Mouse (Mus musculus): ENCODE measurements at regions not wholly inside any gene's neighbourhood (a gene's known extent, or its start where the extent isn't known, plus 50 kb on each side); places are given as distances from the start of the nearest gene placed in this dataset.

DNA sequence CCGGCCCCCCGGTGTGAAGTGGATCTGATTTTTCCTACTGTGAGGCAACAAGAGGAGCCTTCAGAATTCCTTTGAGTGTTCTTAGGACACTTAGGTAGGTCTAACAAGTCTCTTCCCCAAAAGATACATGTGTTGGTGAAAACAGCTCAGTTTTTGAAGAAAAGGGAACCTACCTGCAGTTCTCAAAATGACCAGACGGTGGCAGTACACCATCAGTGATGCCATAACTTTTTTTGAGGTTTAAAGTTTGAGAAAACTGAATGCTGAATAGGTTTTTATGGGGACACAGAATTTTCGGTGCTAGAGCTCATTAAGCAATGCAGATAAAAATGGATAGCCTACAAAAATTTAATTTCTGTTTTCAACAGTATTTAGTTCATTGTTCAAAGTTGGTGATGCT, 153.9 kb upstream of the Npvf start:
- Histone ChIP-seq H3K36me3 (no peaks in the 10 kb centered on the region), H3K4me3 (peak overlapping the region; percentile 25), H3K4me1 (replicated peaks) (peaks cover 22% of the 10 kb centered on the region), H3K4me2 (peak overlapping the region; percentile 54), H3K9me3 (replicated peaks) (no peaks in the 10 kb centered on the region), H3K27ac (peak overlapping the region; percentile 80), H3K9ac (peak overlapping the region; percentile 19; the same call in 1 of the 2 replicates), H3K27me3 (peaks cover 4% of the 10 kb centered on the region; the same call in 1 of the 2 replicates)
- WGBS, result 11% methylated on average over 4 of the region's 4 CpGs
- ATAC-seq (replicated peaks; ENCODE audit: insufficient number of reproducible peaks, insufficient read depth, low FRiP score, low read depth), result no peak

DNA sequence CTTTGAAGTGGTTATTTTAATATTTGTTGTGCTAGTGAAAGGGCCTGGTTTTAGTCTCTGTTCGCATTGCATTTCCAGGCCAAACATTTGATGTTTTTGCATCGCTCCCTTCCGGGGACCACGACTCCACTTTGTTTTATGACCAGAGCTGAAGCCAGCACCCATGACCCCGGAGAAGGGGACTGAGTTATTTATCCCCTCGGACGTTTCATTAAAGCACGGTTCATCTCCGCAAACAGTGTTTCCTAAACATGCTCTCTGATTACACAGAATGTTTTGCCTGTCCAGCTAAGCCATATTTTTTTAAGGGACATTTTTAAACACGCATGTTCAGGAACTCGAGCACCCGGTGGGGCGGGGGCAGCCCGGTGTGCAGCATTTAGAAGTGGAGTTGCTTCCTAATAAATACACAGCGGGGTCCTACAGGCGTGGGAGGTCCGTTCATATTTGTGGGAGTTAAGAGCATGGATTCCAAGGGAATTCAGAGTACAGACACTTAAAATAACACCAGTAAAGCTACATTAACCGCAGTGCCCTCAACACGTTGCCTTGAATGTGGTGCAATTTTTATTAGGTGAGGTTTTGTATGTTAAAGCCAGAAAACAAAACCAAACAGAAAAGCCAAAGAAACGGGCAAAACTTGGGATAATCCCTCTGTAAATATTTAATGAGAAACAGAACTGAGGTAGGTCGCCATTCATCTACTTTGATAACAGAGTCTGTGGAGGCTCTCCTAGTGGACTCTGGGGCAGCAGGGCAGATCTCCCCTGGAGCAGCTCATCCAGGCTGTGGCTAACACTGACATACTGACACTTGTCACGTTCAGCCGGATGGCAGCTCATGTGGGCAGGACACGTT, 154.8 kb upstream of the Npvf start:
- 44% methylated on average over 24 of the region's 24 CpGs for WGBS
- Histone ChIP-seq H3K4me2 (0 out of 2 replicates have a peak overlapping the region, but pooled peaks have one; percentile 10), H3K9me3 (replicated peaks) (no peaks in the 10 kb centered on the region), H3K27ac (peak overlapping the region; percentile 11; the same call in 1 of the 2 replicates), H3K9ac (no peak overlapping the region), H3K27me3 (no peaks in the 10 kb centered on the region), H3K4me1 (replicated peaks) (peaks cover 22% of the 10 kb centered on the region), H3K36me3 (no peaks in the 10 kb centered on the region), H3K4me3 (no peak overlapping the region)
- no peak for ATAC-seq (replicated peaks; ENCODE audit: insufficient number of reproducible peaks, insufficient read depth, low FRiP score, low read depth)

DNA sequence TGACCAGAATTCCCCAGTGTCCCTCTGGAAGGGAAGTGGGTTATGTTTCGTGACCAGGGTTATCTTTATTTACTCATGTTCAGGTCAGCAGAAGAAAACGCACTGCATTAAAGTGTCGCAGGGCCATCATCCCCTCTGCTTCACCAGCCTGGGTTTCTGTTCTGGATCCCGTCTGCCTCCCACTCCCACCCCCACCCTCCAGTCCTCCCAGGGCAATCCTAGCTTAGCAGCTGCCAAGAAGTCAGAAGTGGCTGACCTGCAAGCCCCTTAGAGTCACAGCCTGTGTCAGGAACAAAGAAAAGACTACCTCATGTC, 155.4 kb upstream of the Npvf start:
- no peak overlapping the region; the same call in 1 of the 2 replicates for H3K27ac ChIP-seq
- H3K4me3 ChIP-seq, result no peak overlapping the region
- 23% methylated on average over 4 of the region's 4 CpGs for WGBS
- no peak for ATAC-seq (replicated peaks; ENCODE audit: insufficient number of reproducible peaks, insufficient read depth, low FRiP score, low read depth)
- H3K4me1 ChIP-seq (replicated peaks), result peaks cover 22% of the 10 kb centered on the region
- no peak overlapping the region for H3K9ac ChIP-seq
- no peaks in the 10 kb centered on the region for H3K36me3 ChIP-seq
- no peaks in the 10 kb centered on the region for H3K9me3 ChIP-seq (replicated peaks)
- H3K27me3 ChIP-seq, result no peaks in the 10 kb centered on the region
- H3K4me2 ChIP-seq, result 0 out of 2 replicates have a peak overlapping the region, but pooled peaks have one; percentile 10

- ATAC-seq (replicated peaks; ENCODE audit: insufficient number of reproducible peaks, insufficient read depth, low FRiP score, low read depth), result no peak
- no peak overlapping the region for H3K4me3 ChIP-seq
These were observed 160.8 kb upstream of the Npvf start for GRCm38 (mm10) chr6:50814936-50815500.

DNA sequence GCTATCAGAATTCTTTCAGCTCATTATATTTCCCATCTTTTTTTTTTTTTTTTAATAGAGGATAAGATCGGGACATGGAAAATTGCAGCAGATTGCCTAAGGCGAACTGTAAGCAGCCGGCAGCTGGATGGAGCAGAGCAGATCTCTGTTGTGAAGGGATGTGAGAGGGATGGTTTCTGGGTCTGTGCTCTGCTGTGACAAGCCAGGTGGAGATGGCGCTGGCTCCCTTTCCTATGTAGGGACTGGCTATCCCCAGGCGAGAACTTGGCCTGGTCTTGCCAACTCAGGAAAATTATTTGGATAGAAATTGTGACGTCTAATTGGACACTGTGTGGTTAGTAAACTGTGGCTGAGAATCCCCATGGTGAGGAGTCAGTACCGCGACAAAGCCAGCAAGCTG, 161.3 kb upstream of the Npvf start:
- no peak overlapping the region for H3K27ac ChIP-seq
- 48% methylated on average over 8 of the region's 8 CpGs for WGBS
- no peaks in the 10 kb centered on the region for H3K27me3 ChIP-seq
- no peak for ATAC-seq (replicated peaks; ENCODE audit: insufficient number of reproducible peaks, insufficient read depth, low FRiP score, low read depth)
- H3K4me3 ChIP-seq, result no peak overlapping the region
- H3K4me2 ChIP-seq, result no peak overlapping the region
- H3K9me3 ChIP-seq (replicated peaks), result no peaks in the 10 kb centered on the region
- no peak overlapping the region for H3K9ac ChIP-seq
- no peaks in the 10 kb centered on the region for H3K36me3 ChIP-seq
- H3K4me1 ChIP-seq (replicated peaks), result peaks cover 6% of the 10 kb centered on the region; the same call in 1 of the 2 replicates

More at GRCm38 (mm10) chr6:50814936-50815500, 160.8 kb upstream of the Npvf start:
- Histone ChIP-seq H3K36me3 (no peaks in the 10 kb centered on the region), H3K9ac (no peak overlapping the region), H3K27ac (no peak overlapping the region), H3K4me1 (replicated peaks) (peaks cover 6% of the 10 kb centered on the region; the same call in 1 of the 2 replicates), H3K9me3 (replicated peaks) (no peaks in the 10 kb centered on the region), H3K4me2 (no peak overlapping the region), H3K27me3 (no peaks in the 10 kb centered on the region)
- WGBS, result 73% methylated on average over 10 of the region's 10 CpGs

GRCm38 (mm10) chr6:50817430-50817829, 163.2 kb upstream of the Npvf start:
- ATAC-seq (replicated peaks; ENCODE audit: insufficient number of reproducible peaks, insufficient read depth, low FRiP score, low read depth), result no peak
- Histone ChIP-seq H3K9me3 (replicated peaks) (no peaks in the 10 kb centered on the region), H3K36me3 (no peaks in the 10 kb centered on the region)

DNA sequence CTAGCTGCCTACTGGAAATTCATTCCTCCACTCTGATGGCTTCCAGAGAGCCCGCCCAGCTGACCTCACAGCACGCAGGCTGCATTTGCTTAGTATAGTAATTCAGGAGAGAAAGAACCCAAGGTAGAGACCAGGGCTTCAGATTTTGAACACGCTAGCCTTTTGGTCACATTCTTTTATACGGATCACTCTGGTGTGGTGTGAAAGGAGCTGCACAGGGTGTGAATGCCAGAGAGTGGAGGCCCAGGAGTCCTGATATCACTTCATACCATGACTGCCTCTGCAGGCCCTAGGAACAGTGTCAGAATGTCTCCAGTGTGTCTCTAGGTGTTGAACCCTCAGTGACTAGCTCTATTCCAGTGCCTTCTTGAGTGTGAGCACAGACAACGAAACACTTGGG, 164.2 kb upstream of the Npvf start:
- no peak overlapping the region for H3K4me3 ChIP-seq
- H3K27ac ChIP-seq, result no peak overlapping the region
- 82% methylated on average over 5 of the region's 5 CpGs for WGBS
- H3K27me3 ChIP-seq, result 0 out of 2 replicates have a peak, but pooled peaks cover 5% of the 10 kb centered on the region
- no peak overlapping the region for H3K9ac ChIP-seq
- H3K4me2 ChIP-seq, result no peak overlapping the region
- no peaks in the 10 kb centered on the region for H3K9me3 ChIP-seq (replicated peaks)
- no peaks in the 10 kb centered on the region for H3K36me3 ChIP-seq
- H3K4me1 ChIP-seq (replicated peaks), result peaks cover 10% of the 10 kb centered on the region
- no peak for ATAC-seq (replicated peaks; ENCODE audit: insufficient number of reproducible peaks, insufficient read depth, low FRiP score, low read depth)

More at GRCm38 (mm10) chr6:50817430-50817829, 163.2 kb upstream of the Npvf start:
- Histone ChIP-seq H3K27me3 (0 out of 2 replicates have a peak, but pooled peaks cover 5% of the 10 kb centered on the region), H3K4me3 (no peak overlapping the region), H3K4me2 (no peak overlapping the region), H3K27ac (no peak overlapping the region), H3K9ac (no peak overlapping the region), H3K4me1 (replicated peaks) (peaks cover 6% of the 10 kb centered on the region; the same call in 1 of the 2 replicates)
- 61% methylated on average over 10 of the region's 10 CpGs for WGBS

- no peak overlapping the region for H3K27ac ChIP-seq
- no peak overlapping the region for H3K4me3 ChIP-seq
- H3K9me3 ChIP-seq (replicated peaks), result no peaks in the 10 kb centered on the region
- H3K36me3 ChIP-seq, result no peaks in the 10 kb centered on the region
- H3K9ac ChIP-seq, result no peak overlapping the region
- H3K4me2 ChIP-seq, result no peak overlapping the region
- no peak for ATAC-seq (replicated peaks; ENCODE audit: insufficient number of reproducible peaks, insufficient read depth, low FRiP score, low read depth)
- H3K27me3 ChIP-seq, result 0 out of 2 replicates have a peak, but pooled peaks cover 5% of the 10 kb centered on the region
- WGBS, result 61% methylated on average over 10 of the region's 10 CpGs
- peaks cover 13% of the 10 kb centered on the region for H3K4me1 ChIP-seq (replicated peaks)
These were observed 164.8 kb upstream of the Npvf start for GRCm38 (mm10) chr6:50818891-50819541.

GRCm38 (mm10) chr6:50821401-50822235, 167.4 kb upstream of the Npvf start:
- Histone ChIP-seq H3K4me1 (replicated peaks) (peaks cover 7% of the 10 kb centered on the region; the same call in 1 of the 2 replicates), H3K9ac (no peak overlapping the region), H3K27me3 (0 out of 2 replicates have a peak, but pooled peaks cover 10% of the 10 kb centered on the region), H3K27ac (no peak overlapping the region), H3K36me3 (no peaks in the 10 kb centered on the region), H3K9me3 (replicated peaks) (no peaks in the 10 kb centered on the region), H3K4me3 (no peak overlapping the region), H3K4me2 (no peak overlapping the region)
- ATAC-seq (replicated peaks; ENCODE audit: insufficient number of reproducible peaks, insufficient read depth, low FRiP score, low read depth), result 0 out of 2 replicates have a peak, but pooled peaks have one; percentile 34
- 60% methylated on average over 12 of the region's 12 CpGs for WGBS

- 56% methylated on average over 18 of the region's 18 CpGs for WGBS
- Histone ChIP-seq H3K27ac (no peak overlapping the region), H3K4me2 (no peak overlapping the region), H3K9ac (no peak overlapping the region), H3K4me3 (no peak overlapping the region), H3K27me3 (0 out of 2 replicates have a peak, but pooled peaks cover 10% of the 10 kb centered on the region), H3K36me3 (no peaks in the 10 kb centered on the region), H3K9me3 (replicated peaks) (no peaks in the 10 kb centered on the region), H3K4me1 (replicated peaks) (peaks cover 7% of the 10 kb centered on the region; the same call in 1 of the 2 replicates)
- no peak for ATAC-seq (replicated peaks; ENCODE audit: insufficient number of reproducible peaks, insufficient read depth, low FRiP score, low read depth)
These were observed 168.3 kb upstream of the Npvf start for GRCm38 (mm10) chr6:50822236-50823151.

All from heart, embryonic 15.5 days (tissue).